Mouse (Mus musculus) embryonic facial prominence, embryonic 11.5 days (tissue): ENCODE results near the gene Galnt17. TPM values are rescaled to one million over a fixed set of nuclear protein-coding genes. Genes with fewer than 3 reads are reported as not detected.

Experiments
- ATAC-seq: fragments of 200-750 bp; cut with Nextera tagmentation; replicated peaks from 2 replicates; pipeline ENCODE4 v1.8.0; 2017; ENCODE audit warnings: low read depth; ENCODE audit not compliant: insufficient number of reproducible peaks, low FRiP score, low TSS enrichment
- DNase-seq: peaks from one replicate; pipeline ENCODE4 v3.0.0-alpha.2; 2015; ENCODE audit warnings: low spot score
- H3K27ac ChIP-seq: fragments of 300-500 bp; sonication (generic); replicated peaks from 2 replicates; pipeline ENCODE4 v1.5.1; 2014; ENCODE audit warnings: mild to moderate bottlenecking, low read depth, low read length, control low read depth
- H3K27me3 ChIP-seq: fragments of 300-500 bp; sonication (generic); 2 replicates; pipeline ENCODE4 v1.6.1; 2014; ENCODE audit warnings: mild to moderate bottlenecking, low read length, moderate library complexity, mixed read lengths; ENCODE audit not compliant: control insufficient read depth, insufficient read depth
- H3K36me3 ChIP-seq: fragments of 300-500 bp; sonication (generic); replicated peaks from 2 replicates; pipeline ENCODE4 v1.6.1; 2014; ENCODE audit warnings: low read depth, mild to moderate bottlenecking, low read length, moderate library complexity, mixed read lengths; ENCODE audit not compliant: control insufficient read depth, insufficient read depth
- H3K4me1 ChIP-seq: fragments of 300-500 bp; sonication (generic); 2 replicates; pipeline ENCODE4 v1.6.1; 2014; ENCODE audit warnings: low read length, mixed read lengths; ENCODE audit not compliant: control insufficient read depth, insufficient read depth
- H3K4me2 ChIP-seq: fragments of 300-500 bp; sonication (generic); 2 replicates; pipeline ENCODE4 v1.6.1; 2014; ENCODE audit warnings: low read depth, mild to moderate bottlenecking, control low read depth, low read length, moderate library complexity
- H3K4me3 ChIP-seq: fragments of 300-500 bp; sonication (generic); 2 replicates; pipeline ENCODE4 v1.5.1; 2014; ENCODE audit warnings: low read depth, low read length, control low read depth
- H3K9ac ChIP-seq: fragments of 300-500 bp; sonication (generic); replicated peaks from 2 replicates; pipeline ENCODE4 v1.6.1; 2014; ENCODE audit warnings: mild to moderate bottlenecking, control low read depth, low read length
- H3K9me3 ChIP-seq: fragments of 300-500 bp; sonication (generic); replicated peaks from 2 replicates; pipeline ENCODE4 v1.6.1; 2016; ENCODE audit warnings: mild to moderate bottlenecking, low read length, inconsistent platforms, mixed read lengths; ENCODE audit not compliant: control insufficient read depth
- WGBS: fragments of 180-500 bp; shearing (Covaris S2); extraction: QIAGEN DNeasy Blood & Tissue Kit; methylation state at CpG from one replicate; pipeline ENCODE4 v1.1.7; 2014; 5-methylcytosine and 5-hydroxymethylcytosine counted together
- polyA plus RNA-seq: library from polyadenylated mRNA; unstranded; fragments of >200 nt; fragmentation: Nextera tagmentation; extraction: Ambion mirVana; gene quantifications from 2 replicates; pipeline ENCODE4 v1.2.1, GENCODE M21; 2014

Gene Galnt17
- polyA plus RNA-seq, 1 experiment from 2014 or later: 0.79 TPM

GRCm38 (mm10) chr5:131277227-131277626 lies 31.1 kb downstream of the Galnt17 start:
- H3K4me2 ChIP-seq: no peak overlapping the region
- DNase-seq (no peak), ATAC-seq (no peak)
- no peaks in the 10 kb centered on the region for H3K4me1 ChIP-seq
- H3K27ac ChIP-seq: no peak overlapping the region
- H3K27me3 ChIP-seq: no peaks in the 10 kb centered on the region
- H3K9ac ChIP-seq: no peak overlapping the region
- WGBS: 89% methylated on average over 7 of the region's 7 CpGs
- no peaks in the 10 kb centered on the region for H3K9me3 ChIP-seq
- H3K4me3 ChIP-seq: no peak overlapping the region
- no peaks in the 10 kb centered on the region for H3K36me3 ChIP-seq

GRCm38 (mm10) chr5:131266291-131266690 lies 42.0 kb downstream of the Galnt17 start:
- Histone ChIP-seq H3K9ac (no peak overlapping the region), H3K4me2 (no peak overlapping the region), H3K9me3 (no peaks in the 10 kb centered on the region), H3K27ac (no peak overlapping the region), H3K4me1 (no peaks in the 10 kb centered on the region), H3K4me3 (no peak overlapping the region), H3K36me3 (no peaks in the 10 kb centered on the region), H3K27me3 (no peaks in the 10 kb centered on the region)
- 85% methylated on average over 2 of the region's 2 CpGs for whole genome bisulfite sequencing
- ATAC-seq: no peak
- DNase-seq: no peak

GRCm38 (mm10) chr5:131264145-131264544 lies 44.2 kb downstream of the Galnt17 start:
- no peak overlapping the region for H3K4me3 ChIP-seq
- no peak overlapping the region for H3K27ac ChIP-seq
- no peaks in the 10 kb centered on the region for H3K27me3 ChIP-seq
- WGBS: 85% methylated on average over 11 of the region's 11 CpGs
- H3K9ac ChIP-seq: no peak overlapping the region
- H3K36me3 ChIP-seq: no peaks in the 10 kb centered on the region
- ATAC-seq: no peak
- no peaks in the 10 kb centered on the region for H3K9me3 ChIP-seq
- H3K4me2 ChIP-seq: no peak overlapping the region
- no peaks in the 10 kb centered on the region for H3K4me1 ChIP-seq
- DNase-seq: no peak

- Histone ChIP-seq H3K36me3 (no peaks in the 10 kb centered on the region), H3K4me3 (no peak overlapping the region), H3K4me2 (no peak overlapping the region), H3K27ac (no peak overlapping the region), H3K27me3 (no peaks in the 10 kb centered on the region), H3K4me1 (no peaks in the 10 kb centered on the region), H3K9me3 (no peaks in the 10 kb centered on the region), H3K9ac (no peak overlapping the region)
- 81% methylated on average over 8 of the region's 8 CpGs for WGBS
- DNase-seq (no peak), ATAC-seq (no peak)
These were observed 57.3 kb downstream of the Galnt17 start for GRCm38 (mm10) chr5:131250701-131251636.

- Histone ChIP-seq H3K27me3 (no peaks in the 10 kb centered on the region), H3K4me3 (no peak overlapping the region), H3K36me3 (no peaks in the 10 kb centered on the region), H3K9ac (no peak overlapping the region), H3K9me3 (no peaks in the 10 kb centered on the region), H3K27ac (no peak overlapping the region), H3K4me1 (no peaks in the 10 kb centered on the region), H3K4me2 (no peak overlapping the region)
- ATAC-seq (no peak), DNase-seq (no peak)
- WGBS: 91% methylated on average over 3 of the region's 3 CpGs
These were observed 59.9 kb downstream of the Galnt17 start for GRCm38 (mm10) chr5:131248416-131248815.

GRCm38 (mm10) chr5:131246591-131246990 lies 61.7 kb downstream of the Galnt17 start:
- Histone ChIP-seq H3K36me3 (no peaks in the 10 kb centered on the region), H3K4me1 (no peaks in the 10 kb centered on the region), H3K27me3 (no peaks in the 10 kb centered on the region), H3K9me3 (no peaks in the 10 kb centered on the region), H3K27ac (no peak overlapping the region), H3K4me2 (no peak overlapping the region), H3K9ac (no peak overlapping the region), H3K4me3 (no peak overlapping the region)
- ATAC-seq (no peak), DNase-seq (no peak)
- WGBS: 97% methylated on average over 6 of the region's 6 CpGs

GRCm38 (mm10) chr5:131241689-131242088 lies 66.6 kb downstream of the Galnt17 start:
- no peak overlapping the region for H3K4me2 ChIP-seq
- no peaks in the 10 kb centered on the region for H3K27me3 ChIP-seq
- no peak for ATAC-seq
- no peak overlapping the region for H3K4me3 ChIP-seq
- no peaks in the 10 kb centered on the region for H3K36me3 ChIP-seq
- H3K27ac ChIP-seq: no peak overlapping the region
- no peaks in the 10 kb centered on the region for H3K4me1 ChIP-seq
- H3K9me3 ChIP-seq: no peaks in the 10 kb centered on the region
- no peak overlapping the region for H3K9ac ChIP-seq
- WGBS: 93% methylated on average over 4 of the region's 4 CpGs
- DNase-seq: no peak

GRCm38 (mm10) chr5:131239813-131240212 lies 68.5 kb downstream of the Galnt17 start:
- Histone ChIP-seq H3K36me3 (no peaks in the 10 kb centered on the region), H3K9ac (no peak overlapping the region), H3K4me3 (no peak overlapping the region), H3K27me3 (no peaks in the 10 kb centered on the region), H3K4me1 (no peaks in the 10 kb centered on the region), H3K9me3 (no peaks in the 10 kb centered on the region), H3K27ac (no peak overlapping the region), H3K4me2 (no peak overlapping the region)
- DNase-seq (no peak), ATAC-seq (no peak)
- 92% methylated on average over 3 of the region's 3 CpGs for WGBS
